In genomic region chr9:117039941-117040453, GRCm38 (mm10) we compare ENCODE assay signal across 9 mouse cellular contexts.
DNase-seq lines count a peak whose midpoint lies in the region; ATAC-seq and TF ChIP-seq lines count a peak whose summit lies in the region.
"Had no signal": no experiment of that assay in that cellular context is flagged by ENCODE, and none has a peak within 500 bp of the region (broad histone marks: within the 10 kb centered on the region; RNA-seq: fewer than 3 reads in every experiment).

No protein-coding gene starts in this region.

- H3K4me2 ChIP-seq in forebrain, embryonic 15.5 days (replicated peaks), result no peak overlapping the region
- no peak overlapping the region for H3K4me2 ChIP-seq in forebrain, embryonic 12.5 days
- no peak overlapping the region for H3K4me2 ChIP-seq in kidney, embryonic 15.5 days
- H3K4me2 ChIP-seq: embryonic facial prominence, embryonic 12.5 days had no signal

- in situ Hi-C loops in Patski (cut with MboI; ENCODE audit: low pct_unique_long_range_greater_than_20kb), result no loop called here

- H3K4me1 ChIP-seq in forebrain, embryonic 15.5 days, result peaks cover 7% of the 10 kb centered on the region
- no peaks in the 10 kb centered on the region for H3K4me1 ChIP-seq in forebrain, embryonic 12.5 days
- H3K4me1 ChIP-seq in kidney, embryonic 15.5 days, result peaks cover 6% of the 10 kb centered on the region; the same call in 1 of the 2 replicates

- no peak overlapping the region for H3K9ac ChIP-seq in forebrain, embryonic 15.5 days (replicated peaks)
- H3K9ac ChIP-seq in forebrain, embryonic 12.5 days, result no peak overlapping the region
- no peak overlapping the region for H3K9ac ChIP-seq in kidney, embryonic 15.5 days
- H3K9ac ChIP-seq: embryonic facial prominence, embryonic 12.5 days had no signal

- no peaks in the 10 kb centered on the region for H3K36me3 ChIP-seq in forebrain, embryonic 15.5 days
- H3K36me3 ChIP-seq in forebrain, embryonic 12.5 days (replicated peaks), result no peaks in the 10 kb centered on the region
- no peaks in the 10 kb centered on the region for H3K36me3 ChIP-seq in kidney, embryonic 15.5 days

- intact Hi-C loops in gastrocnemius, postnatal 14 days (cut with DNase I; ENCODE audit: low total_unique reads), result no loop called here

- H3K27me3 ChIP-seq in forebrain, embryonic 15.5 days, result no peaks in the 10 kb centered on the region
- no peaks in the 10 kb centered on the region for H3K27me3 ChIP-seq in forebrain, embryonic 12.5 days
- H3K27me3 ChIP-seq in Patski, result no peaks in the 10 kb centered on the region
- no peaks in the 10 kb centered on the region for H3K27me3 ChIP-seq in kidney, embryonic 15.5 days
- H3K27me3 ChIP-seq: embryonic facial prominence, embryonic 12.5 days had no signal

- peak; percentile 62 for DNase-seq in Patski (ENCODE audit: low read depth, low spot score)
- DNase-seq in gastrocnemius, postnatal 14 days, result peak; percentile 59
- no peak for DNase-seq in layer of hippocampus, adult 9-10 months (ENCODE audit: low spot score)
- no peak for DNase-seq in cerebellum, adult 9-11 months

- H3K4me3 ChIP-seq in forebrain, embryonic 15.5 days, result no peak overlapping the region
- no peak overlapping the region for H3K4me3 ChIP-seq in forebrain, embryonic 12.5 days (replicated peaks)
- no peak overlapping the region for H3K4me3 ChIP-seq in kidney, embryonic 15.5 days (replicated peaks)
- H3K4me3 ChIP-seq: embryonic facial prominence, embryonic 12.5 days had no signal

- WGBS in forebrain, embryonic 15.5 days, result 39% methylated on average over 6 of the region's 6 CpGs
- 73% methylated on average over 6 of the region's 6 CpGs for WGBS in forebrain, embryonic 12.5 days
- 52% methylated on average over 6 of the region's 6 CpGs for WGBS in kidney, embryonic 15.5 days

- CTCF ChIA-PET in Patski (lab: Charles Lee), result interaction anchor here (1.1 to 1.5 kb wide), 3 partner anchors 9 to 133 kb away, joined by 3 read pairs; no protein-coding TSS in a partner anchor

- TF ChIP-seq CTCF in Patski (IDR thresholded peaks at IDR 0.05), result no peak

- H3K9me3 ChIP-seq in forebrain, embryonic 15.5 days, result no peaks in the 10 kb centered on the region
- H3K9me3 ChIP-seq in forebrain, embryonic 12.5 days, result no peaks in the 10 kb centered on the region
- H3K9me3 ChIP-seq in kidney, embryonic 15.5 days (replicated peaks), result no peaks in the 10 kb centered on the region
- H3K9me3 ChIP-seq: embryonic facial prominence, embryonic 12.5 days had no signal

- no peak overlapping the region for H3K27ac ChIP-seq in forebrain, embryonic 15.5 days (replicated peaks)
- no peak overlapping the region for H3K27ac ChIP-seq in forebrain, embryonic 12.5 days
- H3K27ac ChIP-seq in kidney, embryonic 15.5 days, result 0 out of 2 replicates have a peak overlapping the region, but pooled peaks have one; percentile 11

- POLR2A ChIA-PET in Patski (lab: Charles Lee), result interaction anchor here (0.5 to 0.7 kb wide), 3 partner anchors 13 to 774 kb away, joined by 3 to 6 read pairs (median 4); no protein-coding TSS in a partner anchor

- ATAC-seq in forebrain, embryonic 15.5 days (replicated peaks), result 0 out of 2 replicates have a peak, but pooled peaks have one; percentile 23
- no peak for ATAC-seq in forebrain, embryonic 12.5 days (ENCODE audit: low FRiP score)
- ATAC-seq in Patski, result peak; percentile 97
- ATAC-seq in kidney, embryonic 15.5 days (replicated peaks; ENCODE audit: low FRiP score), result 0 out of 2 replicates have a peak, but pooled peaks have one; percentile 25
- ATAC-seq in monocyte, adult 5-6 weeks (replicated peaks; ENCODE audit: insufficient number of reproducible peaks, low FRiP score, low TSS enrichment, poor library complexity, severe bottlenecking), result no peak

Comparison
In these comparisons a context has a peak if more than half of its experiments do, and no peak if none do; other contexts are left out.
1. ATAC-seq: peak in forebrain, embryonic 15.5 days (single experiment), Patski (single experiment) and kidney, embryonic 15.5 days (single experiment); none in forebrain, embryonic 12.5 days (single experiment) and monocyte, adult 5-6 weeks (single experiment).
2. DNase-seq: peak in Patski (single experiment) and gastrocnemius, postnatal 14 days (single experiment); none in layer of hippocampus, adult 9-10 months (single experiment) and cerebellum, adult 9-11 months (single experiment).